Mouse (Mus musculus): ENCODE measurements around the gene Dpm1.

Dpm1 gene

GRCm38 (mm10) chr2:168230773-168231470, 531 bp upstream of the Dpm1 start:
- ATAC-seq (ENCODE audit: insufficient number of reproducible peaks, low FRiP score, low TSS enrichment) = peak; percentile 42

DNA sequence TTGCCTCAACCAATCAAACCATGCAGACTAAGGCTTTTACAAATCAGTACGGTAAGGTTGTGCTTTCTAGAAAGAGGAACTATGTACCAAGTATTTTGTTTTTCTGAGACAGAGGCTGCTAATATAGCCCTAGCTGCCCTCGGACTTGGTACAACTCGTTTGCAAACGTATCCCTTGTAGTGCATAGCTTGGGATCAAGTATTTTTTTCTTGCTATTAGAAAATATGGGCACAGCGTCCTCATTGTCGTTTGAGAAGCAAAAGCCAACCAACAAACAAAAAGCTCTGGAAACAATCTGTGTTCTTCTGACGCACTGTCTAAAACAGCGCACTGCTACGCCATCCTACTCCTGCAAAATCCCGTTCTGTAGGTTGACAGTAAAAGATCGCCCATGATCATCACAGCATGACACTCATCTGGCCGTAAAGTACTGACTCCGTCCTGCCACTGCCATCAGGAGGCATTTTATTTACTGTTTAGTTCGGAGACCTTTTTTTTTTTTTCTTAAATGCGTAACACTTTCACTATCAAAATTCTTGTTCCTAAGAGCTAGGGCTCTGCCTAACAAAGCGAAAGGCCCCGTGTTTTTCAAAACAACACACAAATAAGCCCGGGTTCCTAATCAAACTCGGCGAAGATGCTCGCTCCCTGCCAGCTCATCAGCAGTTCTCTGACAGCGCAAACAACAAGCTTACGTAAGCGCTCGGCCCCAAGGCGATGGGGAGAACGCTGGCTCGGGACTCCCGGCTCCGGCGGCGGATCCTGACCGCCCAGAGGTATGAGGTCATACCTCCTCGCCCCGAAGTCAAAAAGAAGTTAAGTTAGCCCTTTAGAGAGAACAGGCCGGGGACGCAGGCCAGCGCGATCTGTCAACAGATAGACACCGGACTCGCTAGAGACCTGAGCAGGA, 1.0 kb downstream of the Dpm1 start:
- peak; percentile 13; the same call in 1 of the 2 replicates for ATAC-seq (ENCODE audit: insufficient number of reproducible peaks, low FRiP score, low TSS enrichment)

GRCm38 (mm10) chr2:168223326-168223725, 7.1 kb downstream of the Dpm1 start:
- no peak for ATAC-seq (ENCODE audit: insufficient number of reproducible peaks, low FRiP score, low TSS enrichment)

GRCm38 (mm10) chr2:168213788-168214397, 16.5 kb downstream of the Dpm1 start:
- no peak for ATAC-seq (ENCODE audit: insufficient number of reproducible peaks, low FRiP score, low TSS enrichment)

GRCm38 (mm10) chr2:168207883-168208282, 22.5 kb downstream of the Dpm1 start:
- ATAC-seq (ENCODE audit: insufficient number of reproducible peaks, low FRiP score, low TSS enrichment) = no peak

DNA sequence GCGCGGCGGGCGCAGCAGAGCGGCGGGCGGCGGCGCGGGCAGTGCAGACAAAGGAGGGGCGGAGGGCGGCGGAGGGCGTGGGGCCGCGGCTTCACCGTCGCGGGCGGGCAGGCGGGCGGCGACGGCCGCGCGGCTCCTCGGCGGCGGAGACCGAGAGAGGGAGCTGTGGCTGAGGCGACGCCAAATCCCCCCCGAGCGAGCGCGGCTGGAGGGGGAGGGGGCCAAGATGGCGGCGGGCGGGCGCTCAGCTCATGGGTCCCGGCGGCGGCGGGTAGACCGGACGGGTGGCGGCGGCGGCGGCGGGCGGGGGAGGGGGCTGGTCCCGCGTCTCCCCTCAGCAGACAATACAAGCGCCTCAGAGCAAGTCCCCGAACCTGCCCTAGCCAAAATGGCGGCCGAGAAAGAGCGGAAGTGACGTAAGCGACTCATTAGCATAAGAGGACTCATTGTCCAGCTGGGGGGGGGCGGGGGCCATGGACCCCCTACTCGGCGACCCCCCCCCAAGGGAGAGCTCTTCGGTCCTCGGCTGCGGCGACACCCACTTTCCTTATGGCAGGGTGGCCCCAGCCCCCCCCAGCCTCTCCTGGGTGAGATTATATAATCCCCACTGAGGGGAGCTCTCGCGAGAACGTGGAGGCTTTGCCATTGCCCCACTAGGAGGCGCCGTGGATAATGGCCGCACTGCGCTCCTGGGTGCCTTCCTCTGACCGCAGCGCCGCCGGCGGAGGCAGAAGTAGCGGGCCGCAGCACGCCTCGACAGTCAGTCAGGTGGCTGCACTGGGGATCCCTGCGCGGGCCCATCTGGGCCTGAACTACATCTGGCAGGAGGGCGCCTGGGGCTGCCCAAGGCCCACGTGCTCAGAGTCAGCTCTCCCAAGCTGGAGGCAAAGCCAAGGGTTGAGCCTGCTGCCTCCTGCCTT, 23.4 kb downstream of the Dpm1 start, which contains the start of gene Adnp:
Gene Adnp, minus strand, starts transcription at position 388 of the 920 bp plus-strand sequence.
- ATAC-seq (ENCODE audit: insufficient number of reproducible peaks, low FRiP score, low TSS enrichment) = peak; percentile 74

GRCm38 (mm10) chr2:168205681-168206631, 24.4 kb downstream of the Dpm1 start:
- peak; percentile 19 for ATAC-seq (ENCODE audit: insufficient number of reproducible peaks, low FRiP score, low TSS enrichment)

GRCm38 (mm10) chr2:168205265-168205664, 25.1 kb downstream of the Dpm1 start:
- peak; percentile 59; the same call in 1 of the 2 replicates for ATAC-seq (ENCODE audit: insufficient number of reproducible peaks, low FRiP score, low TSS enrichment)

DNA sequence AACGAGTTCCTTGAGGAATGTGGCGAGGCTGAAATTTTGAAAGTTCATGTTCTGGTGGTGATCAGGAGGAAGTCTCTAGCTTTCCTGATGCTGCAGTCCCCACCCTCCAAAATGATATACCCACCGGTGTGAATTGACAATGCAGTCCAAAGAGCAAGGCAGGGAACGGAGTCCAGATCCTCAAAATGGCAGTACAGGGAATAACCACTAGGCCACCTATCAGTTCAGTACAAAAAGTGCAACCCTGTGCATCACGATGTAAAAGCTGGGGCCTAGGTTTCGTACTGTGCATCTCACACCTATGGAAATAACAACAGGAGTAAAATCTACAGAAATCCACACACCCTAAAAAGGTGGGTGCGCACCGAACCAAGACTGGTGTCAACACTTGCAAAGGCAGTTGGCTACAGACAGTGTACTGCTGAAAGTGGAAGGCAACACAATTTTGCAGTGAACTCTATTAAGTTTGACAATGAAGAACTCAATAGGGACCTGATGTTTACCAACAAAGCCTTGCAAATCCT, 25.9 kb downstream of the Dpm1 start:
- ATAC-seq (ENCODE audit: insufficient number of reproducible peaks, low FRiP score, low TSS enrichment) = no peak

GRCm38 (mm10) chr2:168200014-168200691, 30.2 kb downstream of the Dpm1 start:
- ATAC-seq (ENCODE audit: insufficient number of reproducible peaks, low FRiP score, low TSS enrichment) = no peak

- no peak for ATAC-seq (ENCODE audit: insufficient number of reproducible peaks, low FRiP score, low TSS enrichment)
Measured at GRCm38 (mm10) chr2:168199476-168199875, 30.9 kb downstream of the Dpm1 start.

DNA sequence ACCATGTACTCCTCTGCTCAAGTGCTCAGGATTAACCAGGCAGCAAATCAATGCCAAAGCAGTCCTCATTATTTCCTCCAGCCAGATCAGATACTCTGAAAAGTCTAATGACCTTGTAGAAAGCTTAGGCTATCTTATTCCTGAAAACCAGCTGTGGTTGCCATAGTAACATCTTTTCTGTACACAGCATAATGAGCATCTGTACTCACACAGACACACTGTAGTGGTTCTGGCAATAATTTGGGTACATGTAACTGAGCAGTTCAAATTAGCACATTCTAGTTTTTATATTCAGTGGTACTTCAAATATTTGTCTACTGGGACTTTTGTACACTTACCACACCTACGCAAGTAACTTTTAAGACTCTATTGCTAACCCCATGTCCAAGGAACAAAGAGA, 32.0 kb downstream of the Dpm1 start:
- no peak for ATAC-seq (ENCODE audit: insufficient number of reproducible peaks, low FRiP score, low TSS enrichment)

- ATAC-seq (ENCODE audit: insufficient number of reproducible peaks, low FRiP score, low TSS enrichment) = no peak
Measured at GRCm38 (mm10) chr2:168195721-168196120, 34.7 kb downstream of the Dpm1 start.

- ATAC-seq (ENCODE audit: insufficient number of reproducible peaks, low FRiP score, low TSS enrichment) = no peak
Measured at GRCm38 (mm10) chr2:168193685-168194084, 36.7 kb downstream of the Dpm1 start.

- no peak for ATAC-seq (ENCODE audit: insufficient number of reproducible peaks, low FRiP score, low TSS enrichment)
Measured at GRCm38 (mm10) chr2:168191856-168192255, 38.5 kb downstream of the Dpm1 start.

- no peak for ATAC-seq (ENCODE audit: insufficient number of reproducible peaks, low FRiP score, low TSS enrichment)
Measured at GRCm38 (mm10) chr2:168175946-168176345, 54.4 kb downstream of the Dpm1 start.

GRCm38 (mm10) chr2:168170167-168170685, 60.2 kb downstream of the Dpm1 start:
- ATAC-seq (ENCODE audit: insufficient number of reproducible peaks, low FRiP score, low TSS enrichment) = 0 out of 2 replicates have a peak, but pooled peaks have one; percentile 26

DNA sequence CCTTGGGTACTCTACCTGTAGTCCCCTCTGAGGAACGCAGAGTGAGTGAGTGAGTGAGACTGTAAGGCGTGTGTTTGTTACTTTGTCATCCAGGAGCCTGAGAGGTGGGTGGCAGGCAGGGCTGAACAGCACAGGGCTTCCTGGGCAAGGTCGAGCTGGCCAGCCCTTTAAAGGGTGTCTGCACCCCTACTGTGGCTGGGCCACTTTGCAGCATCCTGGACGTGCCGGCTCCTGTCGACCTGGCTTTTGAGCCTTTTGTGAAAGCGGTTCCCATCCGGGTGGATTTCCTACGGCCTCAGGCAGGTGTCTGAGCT, 60.6 kb downstream of the Dpm1 start:
- no peak for ATAC-seq (ENCODE audit: insufficient number of reproducible peaks, low FRiP score, low TSS enrichment)

Measured in cerebellum, adult (tissue).